Mouse (Mus musculus) E14TG2a.4 (cell line): Measurements from ENCODE around the gene Grn.

Source experiments
- H3K27me3 ChIP-seq: 2 replicates; pipeline ENCODE4 v1.6.1; 2014; ENCODE audit warnings: low read length, control low read depth; ENCODE audit not compliant: insufficient read depth
- H3K36me3 ChIP-seq: 2 replicates; pipeline ENCODE4 v1.6.1; 2014; ENCODE audit warnings: low read length, control low read depth; ENCODE audit not compliant: insufficient read depth
- H3K4me1 ChIP-seq: replicated peaks from 2 replicates; pipeline ENCODE4 v1.6.1; 2014; ENCODE audit warnings: low read depth, low read length, control low read depth
- H3K4me3 ChIP-seq: replicated peaks from 2 replicates; pipeline ENCODE4 v1.5.1; 2014; ENCODE audit warnings: mild to moderate bottlenecking, low read length
- H3K9me3 ChIP-seq: 2 replicates; pipeline ENCODE4 v1.6.1; 2014; ENCODE audit warnings: low read length, control low read depth
- CTCF ChIP-seq: conservative IDR thresholded peaks from 2 replicates; pipeline ENCODE4 v1.5.1; 2014; ENCODE audit warnings: low read length
- NANOG ChIP-seq: IDR thresholded peaks from 2 replicates; pipeline ENCODE4 v1.6.1; 2014; ENCODE audit warnings: borderline replicate concordance, low read length, mixed read lengths
- POU5F1 ChIP-seq: IDR thresholded peaks from 2 replicates; pipeline ENCODE4 v1.6.1; 2014; ENCODE audit warnings: low read length, borderline replicate concordance

The Grn gene

GRCm38 (mm10) chr11:102440255-102440654, 10.1 kb downstream of the Grn start:
- TF ChIP-seq POU5F1 (no peak), CTCF (no peak), NANOG (no peak)
- Histone ChIP-seq H3K4me1 (peaks cover 68% of the 10 kb centered on the region), H3K9me3 (no peaks in the 10 kb centered on the region), H3K27me3 (peaks cover 47% of the 10 kb centered on the region), H3K4me3 (peak overlapping the region; percentile 46; the same call in 1 of the 2 replicates), H3K36me3 (peaks cover 14% of the 10 kb centered on the region)

- Histone ChIP-seq H3K36me3 (peaks cover 2% of the 10 kb centered on the region), H3K9me3 (no peaks in the 10 kb centered on the region), H3K4me3 (no peak overlapping the region), H3K27me3 (peaks cover 59% of the 10 kb centered on the region), H3K4me1 (peaks cover 68% of the 10 kb centered on the region)
- TF ChIP-seq POU5F1 (no peak), CTCF (peak; percentile 92)
These were observed 11.3 kb downstream of the Grn start for GRCm38 (mm10) chr11:102441434-102441833.

- no peaks in the 10 kb centered on the region for H3K9me3 ChIP-seq
- TF ChIP-seq POU5F1 = no peak
- no peak for TF ChIP-seq CTCF
- no peak for TF ChIP-seq NANOG
- no peaks in the 10 kb centered on the region for H3K36me3 ChIP-seq
- peaks cover 66% of the 10 kb centered on the region for H3K4me1 ChIP-seq
- no peak overlapping the region for H3K4me3 ChIP-seq
- H3K27me3 ChIP-seq = peaks cover 65% of the 10 kb centered on the region
These were observed 12.0 kb downstream of the Grn start for GRCm38 (mm10) chr11:102442089-102442488.

- Histone ChIP-seq H3K36me3 (no peaks in the 10 kb centered on the region), H3K9me3 (no peaks in the 10 kb centered on the region), H3K4me3 (no peak overlapping the region), H3K27me3 (peaks cover 68% of the 10 kb centered on the region), H3K4me1 (peaks cover 75% of the 10 kb centered on the region)
- no peak for TF ChIP-seq CTCF
- no peak for TF ChIP-seq NANOG
- TF ChIP-seq POU5F1 = no peak
These were observed 13.6 kb downstream of the Grn start for GRCm38 (mm10) chr11:102443740-102444139.

- H3K4me3 ChIP-seq = no peak overlapping the region
- no peaks in the 10 kb centered on the region for H3K9me3 ChIP-seq
- H3K27me3 ChIP-seq = peaks cover 67% of the 10 kb centered on the region
- H3K36me3 ChIP-seq = no peaks in the 10 kb centered on the region
- TF ChIP-seq POU5F1 (no peak), NANOG (no peak), CTCF (no peak)
- peaks cover 75% of the 10 kb centered on the region for H3K4me1 ChIP-seq
These were observed 14.2 kb downstream of the Grn start for GRCm38 (mm10) chr11:102444321-102444720.

GRCm38 (mm10) chr11:102444781-102445180, 14.7 kb downstream of the Grn start:
- TF ChIP-seq NANOG = no peak
- TF ChIP-seq CTCF = no peak
- TF ChIP-seq POU5F1 = no peak
- Histone ChIP-seq H3K27me3 (peaks cover 67% of the 10 kb centered on the region), H3K4me3 (no peak overlapping the region), H3K9me3 (no peaks in the 10 kb centered on the region), H3K4me1 (peaks cover 75% of the 10 kb centered on the region), H3K36me3 (no peaks in the 10 kb centered on the region)

- Histone ChIP-seq H3K9me3 (no peaks in the 10 kb centered on the region), H3K4me1 (peaks cover 70% of the 10 kb centered on the region), H3K36me3 (no peaks in the 10 kb centered on the region), H3K27me3 (peaks cover 69% of the 10 kb centered on the region), H3K4me3 (peak overlapping the region; percentile 88)
- TF ChIP-seq CTCF (no peak), POU5F1 (no peak), NANOG (no peak)
These were observed 15.3 kb downstream of the Grn start for GRCm38 (mm10) chr11:102445264-102445890.

GRCm38 (mm10) chr11:102445891-102446361, 15.8 kb downstream of the Grn start:
- Histone ChIP-seq H3K4me1 (peaks cover 66% of the 10 kb centered on the region), H3K27me3 (peaks cover 73% of the 10 kb centered on the region), H3K9me3 (no peaks in the 10 kb centered on the region), H3K36me3 (no peaks in the 10 kb centered on the region), H3K4me3 (peak overlapping the region; percentile 88)
- TF ChIP-seq POU5F1 (no peak), CTCF (no peak), NANOG (no peak)
